Mouse (Mus musculus) c-Kit-positive CD71-positive TER-119-negative erythroid progenitor cells, embryonic 14.5 days (primary cell): Measurements from ENCODE around the gene Ctsf.
"Not testable (repeated sequence)": the region's sequence is repeated elsewhere in the genome, so short reads cannot be mapped to it uniquely, and the experiment has no call there.

Experiments
- DNase-seq: peaks from one replicate; pipeline ENCODE4 v3.0.0-alpha.2; 2013; ENCODE audit warnings: low read depth

The Ctsf gene

DNA sequence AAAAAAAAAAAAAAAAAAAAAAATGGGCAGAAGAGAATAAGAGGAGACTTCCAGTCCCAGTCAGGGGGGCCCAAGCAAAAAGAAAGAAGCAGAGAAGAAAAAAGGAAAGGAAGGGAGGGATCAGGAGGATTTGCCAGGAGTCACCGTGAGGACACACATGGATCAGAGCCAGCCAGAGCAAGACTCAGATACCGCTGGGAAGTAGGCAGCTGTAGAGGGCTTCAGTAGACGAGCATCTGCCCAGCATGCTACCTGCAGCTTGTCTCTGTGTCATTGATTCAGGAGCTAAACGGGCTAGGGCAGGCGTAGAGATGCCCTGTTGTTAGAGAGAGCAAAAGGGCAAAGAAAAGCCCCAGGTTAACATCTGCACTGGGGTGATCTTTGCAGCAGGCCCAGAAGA is 4.6 kb upstream of the Ctsf start:
- DNase-seq: no peak

GRCm38 (mm10) chr19:4855470-4855820 is 515 bp downstream of the Ctsf start:
- DNase-seq: no peak

DNA sequence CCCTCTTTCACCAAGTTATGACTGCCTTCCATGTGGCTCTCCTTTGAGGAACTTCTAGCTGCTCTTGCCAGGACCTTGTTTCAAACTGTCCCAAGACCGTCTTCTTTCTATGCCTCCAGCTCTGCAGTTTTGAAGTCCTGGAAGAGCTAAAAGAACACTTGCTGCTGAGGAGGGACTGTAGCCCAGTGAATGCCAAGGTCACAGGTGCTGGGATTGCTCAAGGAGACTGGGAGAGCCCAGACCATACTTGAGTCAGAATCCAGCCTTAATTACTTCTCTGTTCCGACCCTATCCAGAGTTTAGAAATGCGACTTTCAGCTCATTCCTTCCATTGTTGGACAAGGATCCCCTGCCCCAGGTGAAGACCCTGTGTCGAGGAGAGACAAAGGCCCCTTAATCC is 1.0 kb downstream of the Ctsf start:
- DNase-seq: no peak

- DNase-seq: peak; percentile 79
Measured at GRCm38 (mm10) chr19:4859081-4859480, 4.2 kb downstream of the Ctsf start.

DNA sequence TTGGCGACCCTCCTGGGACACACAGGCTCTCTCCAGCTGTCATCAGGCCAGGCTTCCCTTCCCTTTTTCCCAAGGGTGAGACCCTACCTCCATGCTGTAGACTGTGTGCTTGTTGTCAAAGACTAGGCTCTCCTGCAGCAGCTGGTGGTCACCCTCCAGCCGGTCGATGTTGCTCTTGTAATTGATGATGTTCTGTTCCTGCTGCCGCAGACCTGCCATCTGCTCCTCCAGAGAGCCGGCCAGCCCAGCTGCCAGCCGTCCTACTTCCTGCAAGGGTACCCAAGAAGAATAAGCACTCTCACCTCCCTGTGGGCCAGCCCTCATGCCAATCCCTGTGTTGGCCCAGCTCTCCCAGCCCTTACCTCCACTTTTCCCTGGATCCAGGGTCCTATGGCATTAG is 8.1 kb downstream of the Ctsf start:
- no peak for DNase-seq

- no peak for DNase-seq
Measured at GRCm38 (mm10) chr19:4865147-4865546, 10.2 kb downstream of the Ctsf start.

DNA sequence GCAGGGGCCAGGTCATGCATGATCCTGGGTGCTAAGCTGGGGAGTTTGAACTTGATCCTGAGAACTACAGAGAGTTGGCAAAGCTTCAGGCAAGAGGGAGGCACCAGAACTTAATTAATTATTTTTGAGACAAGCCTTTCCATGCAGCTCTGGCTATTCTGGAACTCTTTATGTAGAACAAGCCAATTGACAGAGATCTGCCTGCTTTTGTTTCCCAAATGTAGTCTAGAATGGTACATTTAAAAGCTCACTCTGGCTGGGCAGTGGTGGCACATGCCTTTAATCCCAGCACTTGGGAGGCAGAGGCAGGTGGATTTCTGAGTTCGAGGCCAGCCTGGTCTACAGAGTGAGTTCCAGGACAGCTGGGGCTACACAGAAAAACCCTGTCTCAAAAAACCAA is 19.7 kb downstream of the Ctsf start:
- not testable (repeated sequence) for DNase-seq

GRCm38 (mm10) chr19:4876241-4876640 is 21.3 kb downstream of the Ctsf start:
- no peak for DNase-seq

DNA sequence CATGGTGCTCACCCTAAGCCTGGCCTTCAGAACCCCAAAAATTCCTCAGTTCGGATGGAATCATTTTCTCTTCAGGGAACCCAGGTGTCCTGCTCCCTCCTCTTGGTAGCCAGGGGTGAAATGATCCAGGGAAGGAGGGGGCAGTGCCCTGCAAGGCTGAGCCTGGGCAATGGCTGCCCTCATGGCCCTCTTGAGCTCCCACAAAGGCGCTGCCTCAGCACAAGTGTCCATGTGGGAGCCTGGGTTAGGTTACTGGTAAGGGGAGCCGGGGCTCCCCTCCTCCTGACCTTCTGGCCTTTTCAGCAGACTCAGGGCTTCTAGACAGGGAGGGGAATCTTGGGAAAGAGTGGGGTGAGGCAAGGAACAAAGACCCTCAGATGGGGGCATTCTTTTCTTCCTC is 21.8 kb downstream of the Ctsf start:
- no peak for DNase-seq

DNA sequence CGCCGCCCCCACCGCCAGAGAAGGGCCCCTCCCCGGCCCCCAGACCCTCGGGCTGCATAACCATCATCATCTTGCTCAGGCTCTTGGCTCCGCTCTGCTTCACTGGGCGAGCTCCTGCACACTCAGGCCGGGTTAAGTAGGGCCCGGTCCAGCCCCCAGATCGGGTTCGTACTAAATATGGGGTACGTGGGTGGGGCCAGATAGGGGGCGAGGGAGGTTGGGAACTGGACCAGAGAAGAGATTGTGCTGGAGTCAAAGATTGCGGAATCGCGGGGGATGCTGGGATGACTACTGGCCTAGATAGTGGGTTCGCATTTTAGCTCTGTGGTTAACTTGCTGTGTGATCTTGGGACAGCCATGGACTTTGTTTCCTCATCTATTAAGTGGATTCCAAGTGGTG is 22.9 kb downstream of the Ctsf start, which contains the start of gene Actn3:
TSS of gene Actn3 (minus strand) at position 125 of the 400 bp plus-strand sequence.
- no peak for DNase-seq

- peak; percentile 92 for DNase-seq
Measured at GRCm38 (mm10) chr19:4878405-4879323, 23.7 kb downstream of the Ctsf start, which contains the start of gene Zdhhc24. Zdhhc24 (plus strand) TSS chr19:4878668.

DNA sequence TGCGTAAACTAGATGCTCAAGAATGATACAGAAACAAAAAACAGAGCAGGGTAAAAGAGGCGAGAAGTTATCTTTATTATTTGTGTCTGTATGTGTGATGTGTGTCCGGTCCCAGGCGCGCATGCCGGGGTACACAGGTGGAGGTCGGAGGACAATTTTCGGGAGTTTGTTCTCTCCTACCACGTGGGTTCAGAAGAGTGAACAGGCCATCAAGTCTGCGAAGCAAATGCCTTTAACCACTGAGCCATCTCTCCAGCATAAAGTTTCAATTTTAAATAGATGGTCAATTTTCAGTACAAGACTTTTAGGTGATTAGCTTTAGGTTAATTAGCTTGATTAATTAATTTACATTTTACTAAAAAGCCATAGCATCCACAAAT is 24.4 kb downstream of the Ctsf start:
- DNase-seq: no peak

GRCm38 (mm10) chr19:4883961-4884360 is 29.0 kb downstream of the Ctsf start:
- DNase-seq: no peak

DNA sequence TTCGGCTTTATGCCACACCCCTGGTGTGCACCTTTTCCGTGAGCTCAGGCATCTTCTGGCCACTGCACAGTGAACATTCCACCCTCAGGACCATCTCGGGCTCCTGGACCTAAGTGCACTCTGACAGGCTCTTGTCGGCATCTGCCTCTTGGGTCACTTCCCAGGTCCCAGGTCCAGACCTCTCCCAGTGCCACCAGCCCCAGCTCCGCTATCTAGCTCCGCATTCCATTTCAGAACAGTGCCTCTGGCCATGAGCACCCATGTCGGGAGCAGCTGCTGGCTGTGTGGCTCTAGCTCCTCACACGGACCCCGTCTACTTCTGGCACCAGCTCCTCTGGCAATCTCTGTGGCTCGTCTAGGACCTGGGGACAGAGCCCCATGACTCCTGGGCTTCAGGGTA is 34.9 kb downstream of the Ctsf start:
- DNase-seq: no peak

GRCm38 (mm10) chr19:4891798-4892197 is 36.9 kb downstream of the Ctsf start:
- DNase-seq: peak; percentile 69

DNA sequence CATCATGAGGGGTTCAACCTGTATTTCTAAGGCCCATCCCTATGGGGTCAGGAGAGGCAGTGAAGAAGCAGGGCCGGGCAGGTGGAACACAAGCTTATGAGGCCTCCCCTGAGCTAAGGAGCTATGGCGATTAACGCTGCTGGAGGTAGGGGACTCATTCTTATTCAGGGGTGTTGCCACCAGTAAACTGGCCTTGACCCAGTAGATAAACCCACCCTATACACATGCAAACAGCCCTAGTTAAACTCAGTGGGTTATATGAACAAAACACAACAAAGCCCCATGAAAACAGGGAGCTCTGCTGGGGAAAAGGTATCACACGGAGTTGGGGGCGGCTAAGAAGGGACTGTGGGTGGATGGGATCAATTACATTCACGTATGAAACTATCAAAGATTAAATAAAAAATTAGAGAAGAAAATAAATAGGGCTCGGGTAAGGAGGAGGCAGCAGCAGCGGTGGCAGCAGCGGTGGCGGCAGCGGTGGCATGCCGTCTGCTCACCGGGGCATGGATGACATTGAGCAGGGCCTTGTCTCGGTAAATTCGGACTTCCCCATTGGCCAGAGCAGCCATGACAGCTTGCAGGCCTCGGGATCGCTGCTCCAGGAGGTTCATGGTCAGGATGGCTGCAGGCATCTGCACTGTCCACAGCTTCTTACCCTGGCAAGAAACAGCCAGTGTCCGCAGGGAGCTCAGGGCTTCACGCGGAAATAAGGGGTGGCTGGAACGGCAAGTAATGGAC is 42.0 kb downstream of the Ctsf start:
- DNase-seq: no peak

DNA sequence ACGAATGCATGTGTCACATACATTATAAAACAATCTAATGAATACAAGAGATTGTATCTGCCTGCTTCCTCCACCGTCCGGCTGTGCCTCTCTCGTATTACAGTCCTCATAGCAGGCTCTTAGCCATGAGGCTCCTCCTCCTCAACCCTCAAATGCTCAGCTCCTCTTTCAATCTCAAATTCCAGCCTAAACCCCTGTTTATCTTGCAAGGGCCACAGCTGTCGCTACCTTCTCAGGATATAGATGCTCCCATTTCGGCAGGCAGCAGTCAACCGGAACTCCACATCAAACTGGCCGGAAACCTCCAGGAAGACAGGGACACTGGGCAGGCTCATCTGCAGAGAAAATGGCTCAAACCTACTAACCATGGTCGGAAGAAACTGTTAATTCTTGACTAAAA is 44.0 kb downstream of the Ctsf start:
- DNase-seq: no peak

- no peak for DNase-seq
Measured at GRCm38 (mm10) chr19:4899888-4900287, 45.0 kb downstream of the Ctsf start.

- peak; percentile 72 for DNase-seq
Measured at GRCm38 (mm10) chr19:4905979-4906794, 51.3 kb downstream of the Ctsf start, which contains the start of gene Bbs1. Bbs1 (minus strand) TSS chr19:4906628.

GRCm38 (mm10) chr19:4908107-4908506 is 53.2 kb downstream of the Ctsf start:
- no peak for DNase-seq

- no peak for DNase-seq
Measured at GRCm38 (mm10) chr19:4909376-4909775, 54.4 kb downstream of the Ctsf start.
